Mouse (Mus musculus) ES-E14 (cell line): ENCODE measurements at regions not wholly inside any gene's neighbourhood (a gene's known extent, or its start where the extent isn't known, plus 50 kb on each side); places are given as distances from the start of the nearest gene placed in this dataset.

Source experiments
- CHD2 ChIP-seq: IDR thresholded peaks from 2 replicates; pipeline ENCODE4 v1.6.1; 2014; ENCODE audit warnings: mild to moderate bottlenecking, low read depth, low read length, inconsistent platforms
- HCFC1 ChIP-seq: IDR thresholded peaks from 2 replicates; pipeline ENCODE4 v1.6.1; 2012; ENCODE audit warnings: low read length, inconsistent platforms, borderline replicate concordance; ENCODE audit not compliant: insufficient read depth
- MAFK ChIP-seq: IDR thresholded peaks from 2 replicates; pipeline ENCODE4 v1.6.1; 2014; ENCODE audit warnings: mild to moderate bottlenecking, low read depth, low read length, inconsistent platforms; ENCODE audit not compliant: insufficient read depth
- ZC3H11A ChIP-seq: IDR thresholded peaks from 2 replicates; pipeline ENCODE4 v1.6.1; 2012; ENCODE audit warnings: low read depth, mild to moderate bottlenecking, inconsistent platforms, low read length, borderline replicate concordance
- ZNF384 ChIP-seq: IDR thresholded peaks from 2 replicates; pipeline ENCODE4 v1.6.1; 2012; ENCODE audit warnings: low read depth, low read length, inconsistent platforms

DNA sequence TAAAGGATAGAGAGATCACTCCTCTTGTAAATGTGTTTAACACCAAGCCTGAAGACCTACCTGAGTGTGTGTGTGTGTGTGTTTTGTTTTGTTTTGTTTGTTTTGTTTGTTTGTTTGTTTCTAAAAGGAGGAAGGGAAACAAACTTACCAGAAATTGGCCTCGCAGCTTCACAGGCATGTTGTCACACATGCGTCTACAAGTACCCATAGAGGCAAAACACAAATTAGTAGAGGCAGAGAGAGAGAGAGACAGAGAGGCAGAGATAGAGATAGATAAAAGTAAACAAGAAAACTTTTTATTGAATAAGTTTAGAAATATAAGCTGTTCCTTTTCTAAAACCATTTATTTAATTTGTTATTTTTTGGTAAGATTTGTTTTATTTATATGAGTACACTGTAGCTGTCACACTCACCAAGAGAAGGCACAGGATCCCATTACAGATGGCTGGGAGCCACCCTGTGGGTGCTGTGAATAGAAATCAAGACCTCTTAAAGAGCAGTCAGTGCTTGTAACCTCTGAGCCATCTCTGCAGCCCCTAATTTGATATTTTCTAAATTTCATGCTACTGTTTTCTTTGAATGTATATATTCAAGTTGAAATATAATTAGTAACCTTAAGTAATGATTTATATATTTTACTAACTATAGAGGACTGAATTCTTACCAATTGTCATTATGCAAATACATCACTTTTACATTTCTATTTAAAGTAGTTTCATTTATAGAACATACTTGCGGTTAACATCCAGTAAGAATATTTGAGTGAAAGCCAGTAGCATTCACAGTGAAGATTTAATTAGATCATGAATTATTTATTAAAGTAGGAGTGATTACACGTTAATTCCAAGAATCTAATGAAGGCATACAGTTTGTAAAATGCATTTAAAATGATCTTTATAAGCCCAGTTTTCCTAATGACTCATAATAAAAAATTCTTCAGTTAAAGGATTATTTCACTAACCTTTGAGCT is 855.2 kb upstream of the Cdh10 start:
- TF ChIP-seq MAFK = no peak
- no peak for TF ChIP-seq CHD2
- TF ChIP-seq ZC3H11A = no peak
- TF ChIP-seq ZNF384 = no peak
- no peak for TF ChIP-seq HCFC1
